Mouse (Mus musculus): ENCODE data around the gene Tango6.

Gene Tango6

DNA sequence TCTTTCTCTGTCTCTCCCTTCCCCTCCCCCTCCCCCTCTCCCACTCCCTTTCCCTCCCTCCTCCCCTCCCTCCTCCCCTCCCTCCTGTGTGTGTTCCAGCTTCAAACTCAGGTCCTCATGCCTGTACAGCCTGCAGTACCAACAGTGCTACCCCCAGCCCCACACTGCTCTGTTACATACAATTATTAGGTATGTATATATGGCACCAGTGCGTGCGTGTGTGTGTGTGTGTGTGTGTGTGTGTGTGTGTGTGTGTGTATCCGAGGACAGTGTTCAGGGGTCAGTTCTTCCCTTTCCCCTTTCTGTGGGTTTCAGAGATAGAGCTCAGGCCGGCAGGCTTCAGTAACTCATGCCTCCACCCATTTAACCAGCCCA is 134.3 kb downstream of the Tango6 start:
- DNase-seq (ENCODE audit: low spot score) = no peak

DNA sequence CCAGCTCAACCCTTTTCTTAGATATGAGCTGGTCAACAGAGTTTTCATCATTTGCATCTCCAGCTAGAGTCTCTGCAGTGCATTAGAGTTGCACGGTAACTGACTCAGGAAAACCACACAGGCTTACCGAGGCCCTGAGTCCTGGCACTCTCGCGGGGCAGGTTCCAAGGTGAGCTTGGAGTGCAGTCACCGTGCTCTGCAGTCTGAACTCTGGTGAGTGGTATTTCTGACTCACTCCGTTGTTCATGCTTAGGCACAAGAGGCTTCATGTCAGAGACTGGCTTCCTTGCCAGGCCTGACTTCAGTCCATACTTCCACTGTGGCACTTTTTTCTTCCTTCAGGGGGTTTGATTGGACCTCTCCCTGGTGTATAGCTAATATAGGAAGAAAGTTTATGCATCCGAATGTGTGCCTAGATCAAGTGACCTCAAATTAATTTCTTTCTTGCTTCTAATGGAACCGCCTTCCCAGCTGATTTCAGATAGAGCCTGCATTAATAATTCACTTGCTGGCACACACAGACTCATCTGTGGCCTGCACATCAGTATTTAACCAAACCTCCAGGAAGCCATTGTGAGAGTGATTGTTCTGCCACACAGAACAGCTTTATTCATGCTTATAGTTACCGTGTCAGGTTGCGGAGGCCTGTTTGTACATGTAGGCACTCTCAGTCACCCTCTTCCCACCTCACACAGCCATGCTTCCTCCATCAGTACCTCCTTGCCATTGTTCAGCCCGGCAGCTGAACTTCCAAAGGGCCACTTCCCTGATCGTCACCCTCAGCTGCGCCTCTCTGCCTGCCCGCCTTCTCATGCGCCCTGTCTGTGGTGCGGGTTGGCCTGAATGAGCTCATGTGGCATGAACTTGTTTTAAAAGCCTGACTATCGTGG is 136.0 kb downstream of the Tango6 start:
- DNase-seq (ENCODE audit: low spot score) = no peak

DNA sequence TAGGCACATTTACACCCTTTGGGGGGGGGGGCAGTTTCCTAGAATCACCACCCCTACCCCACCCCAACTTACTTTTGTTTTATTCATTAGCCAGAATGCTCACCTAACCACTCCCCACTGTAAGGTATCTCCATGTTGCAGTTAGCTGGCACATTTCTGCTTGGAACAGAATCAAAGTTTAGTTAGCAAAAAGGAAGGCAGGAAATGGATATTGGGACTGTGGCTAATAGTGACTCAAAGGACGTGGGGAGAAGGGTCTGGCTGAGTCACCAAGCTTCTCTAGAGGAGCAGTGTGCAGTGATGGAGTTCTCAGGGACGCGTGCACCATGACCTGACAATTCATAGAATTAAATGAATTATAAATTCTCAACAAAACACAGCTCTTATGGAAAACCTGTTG is 136.7 kb downstream of the Tango6 start:
- DNase-seq (ENCODE audit: low spot score) = no peak

DNA sequence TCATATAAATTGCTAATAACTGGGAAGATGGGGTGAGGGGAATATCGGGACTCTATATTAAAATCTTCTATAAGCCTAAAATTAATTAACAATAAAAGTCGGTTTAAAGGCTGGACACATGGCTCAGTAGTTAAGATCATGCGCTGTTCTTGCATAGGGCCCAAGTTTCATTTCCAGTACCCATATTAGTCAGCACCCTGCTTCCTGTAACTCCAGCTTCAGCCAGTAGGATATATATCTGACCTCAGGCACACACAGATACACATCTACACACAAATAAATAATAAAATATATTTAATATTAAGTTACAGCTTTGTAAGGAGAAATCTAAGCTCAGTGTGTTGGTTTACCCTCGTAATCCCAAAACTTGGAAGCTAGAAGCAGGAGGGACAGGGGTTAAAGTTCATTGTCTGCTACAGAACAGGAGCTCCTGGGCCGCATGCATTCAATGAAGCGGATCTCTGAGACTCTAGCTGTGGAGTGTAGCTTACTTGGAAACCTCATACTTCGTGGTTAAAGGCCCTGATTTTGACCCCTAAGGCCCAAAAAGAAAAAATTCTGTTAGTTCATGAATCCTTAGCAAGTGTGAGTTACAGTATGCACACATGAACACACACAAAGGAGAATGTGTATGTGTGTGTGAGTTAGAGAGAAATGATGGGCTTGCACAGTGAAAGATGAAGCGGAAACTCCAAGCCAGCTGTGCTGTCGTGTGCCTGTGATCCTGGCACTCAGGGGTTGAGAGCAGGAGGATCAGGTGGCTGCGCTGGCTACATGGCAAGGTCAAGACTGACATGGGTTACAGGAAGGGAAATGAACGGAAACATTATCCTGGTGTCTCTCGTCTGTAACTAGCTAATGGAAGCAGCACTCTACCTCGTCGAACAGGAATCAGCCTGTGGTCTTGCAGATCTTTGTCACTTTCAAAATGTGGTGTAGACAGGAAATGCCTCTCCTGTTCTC is 138.0 kb downstream of the Tango6 start:
- no peak for DNase-seq (ENCODE audit: low spot score)

DNA sequence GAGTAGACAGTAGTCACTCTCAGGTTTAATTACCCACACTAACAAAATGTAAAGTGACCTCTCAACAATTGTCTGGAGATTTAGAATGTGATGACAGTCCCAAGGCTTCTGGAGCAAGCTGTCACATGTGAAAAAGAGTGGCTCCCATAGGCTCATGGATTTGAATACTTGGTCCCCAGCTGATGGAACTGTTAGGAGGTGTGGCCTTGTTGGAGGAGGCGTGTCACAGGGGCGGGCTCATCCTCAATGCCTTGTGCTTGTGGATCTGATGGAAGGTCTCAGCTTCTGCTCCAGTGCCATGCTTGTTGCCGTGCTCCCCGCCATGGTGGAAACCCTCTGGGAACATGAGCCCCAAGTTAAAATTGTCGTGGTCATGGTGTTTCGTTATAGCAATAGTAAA is 146.1 kb downstream of the Tango6 start:
- no peak for DNase-seq (ENCODE audit: low spot score)

DNA sequence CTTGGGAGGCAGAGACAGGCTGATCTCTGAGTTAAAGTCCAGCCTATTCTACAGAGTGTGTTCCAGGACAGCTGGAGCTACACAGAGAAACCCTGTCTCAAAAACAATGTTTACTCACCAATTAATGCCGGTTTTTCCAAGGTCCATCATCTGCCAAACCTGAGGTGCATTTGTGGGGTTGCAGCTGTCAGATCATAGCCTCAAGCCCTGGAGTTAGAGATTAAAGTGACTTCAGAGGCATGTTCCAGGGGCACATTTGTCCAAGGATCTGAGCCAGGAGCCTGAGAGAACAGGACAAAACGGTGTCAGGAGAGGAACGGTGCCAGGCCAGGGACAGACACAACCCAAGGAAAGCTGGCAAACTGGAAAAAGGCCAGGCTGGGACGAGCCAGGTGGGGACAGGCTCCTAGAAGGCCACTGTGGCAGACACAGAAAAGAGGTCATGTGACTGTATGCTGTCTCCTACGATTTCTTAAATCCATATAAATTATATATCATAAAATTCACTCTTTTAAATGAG is 146.7 kb downstream of the Tango6 start:
- DNase-seq (ENCODE audit: low spot score) = no peak

DNA sequence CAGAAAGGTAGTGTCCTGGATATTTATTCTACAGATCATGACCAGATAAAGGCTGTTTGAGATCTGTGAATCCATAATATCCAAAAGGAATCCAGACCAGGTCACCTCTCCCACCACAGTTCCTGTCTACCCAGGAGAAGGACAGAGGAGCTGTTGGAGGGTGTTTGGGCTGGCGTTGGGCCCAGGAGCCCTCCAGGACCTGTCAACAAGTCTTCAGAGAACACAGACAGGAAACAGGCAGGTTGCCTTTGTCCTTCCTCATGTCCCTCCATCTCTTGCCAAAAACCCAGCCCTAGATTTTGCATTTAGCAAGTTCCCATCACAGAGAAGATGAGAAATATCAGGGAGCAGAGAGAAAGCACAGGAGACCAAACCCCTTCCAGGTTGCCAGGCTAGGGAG is 152.0 kb downstream of the Tango6 start:
- DNase-seq (ENCODE audit: low spot score) = no peak

DNA sequence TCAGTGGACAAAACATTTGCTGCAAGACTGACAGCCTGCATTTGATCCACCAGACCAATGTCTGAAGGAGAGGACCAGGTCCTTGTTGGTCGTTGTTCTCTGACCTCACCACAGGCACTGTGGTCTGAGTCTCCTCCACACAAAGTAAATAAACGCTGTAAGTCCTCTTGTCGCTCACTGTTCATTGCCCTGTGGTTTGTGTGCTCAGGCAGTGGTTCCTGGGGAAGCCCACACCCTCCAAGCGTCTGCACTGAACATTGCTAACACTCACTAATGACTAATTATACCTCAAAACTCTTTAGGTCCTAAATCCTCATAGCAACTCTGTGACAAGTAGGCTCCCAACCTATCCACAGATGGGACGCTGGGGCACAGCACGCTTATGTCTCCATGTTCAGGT is 153.7 kb downstream of the Tango6 start:
- DNase-seq (ENCODE audit: low spot score) = no peak

DNA sequence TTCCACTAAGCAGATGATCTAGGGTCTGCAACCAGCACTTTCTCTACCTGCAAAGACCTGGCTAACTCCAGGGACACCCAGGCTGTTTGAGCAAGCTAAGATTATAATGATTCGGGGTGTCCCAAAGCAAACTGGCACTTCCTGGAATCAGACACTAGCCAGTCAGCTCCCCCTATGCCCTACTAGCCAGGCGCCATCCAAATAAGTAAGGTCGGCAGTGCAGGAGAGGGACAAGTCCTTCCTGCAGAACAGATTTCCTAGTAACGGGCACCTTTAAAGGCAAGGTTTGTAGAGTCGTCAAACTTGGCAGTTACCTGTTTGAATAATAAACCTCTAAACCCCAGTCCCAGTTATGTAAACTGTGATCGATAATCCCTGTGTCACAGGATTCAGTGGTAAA is 155.9 kb downstream of the Tango6 start:
- no peak for DNase-seq (ENCODE audit: low spot score)

DNA sequence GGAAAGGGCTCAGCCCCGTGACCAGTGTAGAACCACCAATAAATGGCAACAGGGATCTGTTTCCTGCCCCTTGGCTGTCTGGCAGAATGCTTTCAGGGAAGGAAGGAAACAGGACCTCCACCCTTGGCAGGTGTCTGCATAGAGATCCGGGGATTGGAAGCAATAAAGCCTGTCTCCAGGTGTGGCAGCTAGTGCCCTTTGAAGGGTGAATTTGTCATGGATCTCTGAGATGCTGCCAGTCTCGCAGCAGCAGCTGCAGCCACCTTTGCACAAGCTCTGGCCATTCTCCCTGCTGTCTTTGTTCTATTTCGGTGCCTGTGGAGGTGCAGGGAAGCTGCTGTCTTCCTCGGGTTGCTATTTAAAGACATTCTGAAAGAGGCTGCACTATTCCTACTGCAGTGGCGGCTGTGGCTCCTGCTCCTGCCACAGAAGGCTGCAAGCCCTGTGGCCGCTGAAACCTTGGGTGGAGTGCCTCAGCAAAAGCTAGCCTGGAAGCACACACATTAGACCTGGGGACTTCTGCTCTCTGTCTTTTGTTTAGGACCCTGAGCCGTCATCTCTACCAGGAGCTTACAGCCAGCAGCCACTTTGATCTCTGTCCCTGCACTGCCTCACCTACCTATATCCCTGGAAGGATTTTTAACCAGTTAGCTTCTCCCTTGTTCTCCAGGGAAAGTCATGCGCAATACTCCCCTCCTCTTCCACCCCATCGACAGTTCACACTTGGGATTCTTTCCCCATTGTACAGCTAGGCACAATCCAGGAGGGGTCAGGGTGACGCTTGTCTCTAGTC is 156.5 kb downstream of the Tango6 start:
- DNase-seq (ENCODE audit: low spot score) = peak; percentile 23

DNA sequence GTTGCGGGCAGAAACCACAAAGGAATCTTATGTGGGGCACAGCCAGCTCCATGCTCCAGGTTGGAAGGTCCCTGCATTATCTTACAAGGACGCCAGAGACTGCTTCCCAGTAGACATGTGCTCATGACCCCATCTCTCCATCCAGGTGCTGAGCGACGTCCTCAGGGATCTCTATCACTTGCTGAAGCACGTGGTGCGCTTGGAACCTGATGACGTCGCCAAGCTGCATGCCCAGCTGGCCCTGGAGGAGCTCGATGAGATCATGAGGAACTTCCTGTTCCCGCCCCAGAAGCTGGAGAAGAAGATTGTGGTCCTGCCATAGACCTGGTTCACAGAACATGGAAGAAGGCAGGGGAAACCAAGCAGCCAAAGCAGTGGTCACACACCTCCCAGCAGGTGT is 167.2 kb downstream of the Tango6 start:
- DNase-seq (ENCODE audit: low spot score) = no peak

DNA sequence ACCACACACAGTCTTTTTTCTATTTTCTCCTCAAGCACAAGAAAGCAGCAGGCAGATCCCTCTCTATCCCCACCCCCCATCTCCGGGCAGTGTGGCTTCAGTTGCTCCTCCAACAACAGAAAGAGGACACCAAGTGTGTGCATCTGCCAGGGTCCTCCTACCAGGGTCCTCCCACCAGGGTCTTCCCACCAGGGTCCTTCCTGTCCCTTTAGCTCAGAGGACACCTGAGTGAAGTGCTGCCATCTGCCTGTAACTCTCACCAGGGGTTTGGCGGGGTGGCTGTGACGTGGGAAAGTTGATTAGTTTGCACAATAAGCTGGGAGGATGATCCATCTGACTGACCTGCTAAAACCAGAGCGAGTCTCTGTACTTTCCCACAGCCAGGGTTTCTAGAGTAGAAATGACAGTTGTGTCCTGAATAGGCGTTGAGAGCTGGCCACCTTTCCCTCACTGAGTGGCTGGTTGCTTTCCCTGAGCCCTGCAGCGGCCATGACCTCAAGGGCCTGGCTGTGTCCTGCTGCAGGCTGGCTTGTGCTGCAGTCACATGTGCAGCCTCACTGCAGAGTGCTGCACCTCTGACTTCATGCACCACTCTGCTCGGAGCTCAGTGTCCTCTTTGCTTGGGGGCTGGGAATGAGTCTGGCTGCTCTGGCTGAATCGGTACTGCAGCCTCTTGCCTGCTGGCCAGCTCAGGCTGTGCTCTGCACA is 171.8 kb downstream of the Tango6 start:
- no peak for DNase-seq (ENCODE audit: low spot score)

DNA sequence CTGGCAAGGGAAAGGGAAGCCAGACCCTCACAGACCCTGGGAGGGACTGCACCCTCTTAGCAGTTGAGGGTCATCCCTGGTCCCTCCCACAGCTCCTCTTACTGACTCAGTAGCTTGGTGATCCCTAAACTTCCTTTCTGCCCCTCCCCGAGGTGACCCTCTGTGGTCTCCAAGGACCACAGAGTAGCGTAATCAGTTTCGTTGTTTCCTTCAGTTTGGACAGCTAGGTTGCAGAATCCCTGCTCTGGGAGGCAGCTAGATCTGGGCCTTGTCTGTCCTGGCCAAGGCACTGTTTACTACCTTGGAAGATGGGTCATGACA is 172.3 kb downstream of the Tango6 start:
- no peak for DNase-seq (ENCODE audit: low spot score)

DNA sequence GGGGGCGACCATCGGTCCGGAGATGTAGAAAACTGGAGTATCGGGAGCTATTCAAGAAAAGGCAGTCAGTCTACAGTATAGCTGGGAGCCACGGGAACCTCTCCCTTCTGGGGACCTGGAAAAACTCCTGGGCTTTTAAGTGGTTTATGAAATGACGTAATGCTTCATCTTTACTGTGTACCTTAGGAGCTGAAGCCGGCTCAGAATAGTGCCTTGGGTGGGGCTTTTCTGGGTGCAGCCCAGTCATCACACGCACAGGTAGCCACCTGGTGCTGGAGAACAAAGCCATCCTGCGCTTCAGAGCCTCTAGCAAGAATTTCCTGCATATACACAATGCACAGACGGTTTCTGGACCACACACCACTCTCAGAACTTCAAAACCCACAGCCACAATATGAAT is 180.0 kb downstream of the Tango6 start:
- no peak for DNase-seq (ENCODE audit: low spot score)

DNA sequence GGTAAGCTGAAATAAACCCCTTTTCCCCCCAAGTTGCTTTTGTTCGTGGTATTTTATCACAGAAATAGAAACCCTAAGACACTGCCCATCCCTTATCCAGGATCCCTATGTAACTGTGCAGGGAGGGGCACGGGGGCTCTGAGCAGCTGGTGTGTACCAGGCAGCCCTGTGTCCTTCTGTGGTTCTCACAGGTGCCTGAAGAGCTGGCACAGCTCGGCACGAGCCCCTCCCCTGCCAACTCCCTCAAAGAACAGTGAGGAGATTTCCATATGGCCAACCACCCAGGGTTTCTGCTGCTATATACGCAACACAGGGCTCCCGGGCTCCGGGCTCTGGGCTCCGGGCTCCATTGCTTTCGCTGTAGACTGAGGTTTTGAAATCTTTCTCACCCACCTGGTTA is 182.5 kb downstream of the Tango6 start:
- peak; percentile 17 for DNase-seq (ENCODE audit: low spot score)

DNA sequence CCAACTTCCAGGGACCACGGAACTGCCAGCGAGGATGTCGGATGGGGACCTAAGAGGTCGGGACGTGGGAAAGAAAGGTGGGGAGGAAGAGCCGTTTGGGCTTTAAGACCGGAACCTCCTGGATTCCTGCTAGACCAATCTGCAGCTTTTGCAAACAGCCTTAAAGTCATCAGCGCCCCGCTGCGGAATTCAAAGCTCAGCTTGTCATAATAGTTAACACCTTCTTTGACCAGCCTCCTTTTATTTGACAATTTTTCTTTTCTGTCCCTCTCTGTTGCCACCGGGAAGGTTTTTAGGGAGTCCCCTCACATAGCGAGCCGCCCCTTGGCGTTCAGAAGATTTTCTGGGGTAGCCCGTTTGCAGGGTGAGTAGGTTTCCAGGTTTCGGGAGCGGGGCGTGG is 187.2 kb downstream of the Tango6 start, which contains the start of gene Has3:
Gene Has3 (plus strand): TSS at position 192 of the 400 bp plus-strand sequence.
- no peak for DNase-seq (ENCODE audit: low spot score)

DNA sequence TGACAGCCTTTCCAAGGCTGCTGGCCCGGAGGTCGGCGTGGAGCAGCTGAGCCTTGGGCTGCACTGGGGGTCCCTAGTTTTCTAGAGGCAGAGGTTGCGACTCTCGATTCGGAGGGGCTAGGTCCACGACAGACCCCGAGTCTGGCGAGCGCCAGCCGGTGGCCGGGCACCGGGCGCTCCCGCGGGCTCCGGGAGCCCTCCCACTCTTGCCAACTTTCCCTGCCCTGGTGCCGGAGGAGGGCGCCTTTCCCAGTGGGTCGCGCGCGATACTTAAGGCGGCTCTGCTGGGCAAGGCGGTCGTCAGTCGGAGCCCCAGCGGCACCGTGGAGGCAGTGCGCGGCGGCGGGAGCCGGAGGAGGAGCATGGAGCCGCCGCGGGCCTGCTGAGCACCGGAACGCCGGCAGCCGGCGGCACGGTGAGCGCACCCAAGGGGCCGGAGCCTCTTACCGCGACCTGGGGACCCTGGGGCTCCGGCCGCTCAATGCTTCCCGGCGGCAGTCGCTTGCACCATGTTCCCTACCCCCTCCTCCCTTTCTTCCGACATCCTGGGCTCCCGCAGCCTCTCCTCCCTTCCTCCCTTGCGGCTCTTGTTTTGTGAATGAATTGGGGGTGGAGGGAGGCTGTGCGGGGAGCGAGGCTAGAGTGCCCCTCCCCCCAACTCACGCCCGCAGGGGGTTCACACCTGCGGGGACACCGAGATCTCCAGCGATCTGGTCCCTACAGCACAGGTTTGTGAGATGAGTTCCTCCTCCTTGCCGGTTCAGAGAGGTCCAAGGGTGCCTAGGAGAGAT is 187.9 kb downstream of the Tango6 start:
- DNase-seq (ENCODE audit: low spot score) = no peak

DNA sequence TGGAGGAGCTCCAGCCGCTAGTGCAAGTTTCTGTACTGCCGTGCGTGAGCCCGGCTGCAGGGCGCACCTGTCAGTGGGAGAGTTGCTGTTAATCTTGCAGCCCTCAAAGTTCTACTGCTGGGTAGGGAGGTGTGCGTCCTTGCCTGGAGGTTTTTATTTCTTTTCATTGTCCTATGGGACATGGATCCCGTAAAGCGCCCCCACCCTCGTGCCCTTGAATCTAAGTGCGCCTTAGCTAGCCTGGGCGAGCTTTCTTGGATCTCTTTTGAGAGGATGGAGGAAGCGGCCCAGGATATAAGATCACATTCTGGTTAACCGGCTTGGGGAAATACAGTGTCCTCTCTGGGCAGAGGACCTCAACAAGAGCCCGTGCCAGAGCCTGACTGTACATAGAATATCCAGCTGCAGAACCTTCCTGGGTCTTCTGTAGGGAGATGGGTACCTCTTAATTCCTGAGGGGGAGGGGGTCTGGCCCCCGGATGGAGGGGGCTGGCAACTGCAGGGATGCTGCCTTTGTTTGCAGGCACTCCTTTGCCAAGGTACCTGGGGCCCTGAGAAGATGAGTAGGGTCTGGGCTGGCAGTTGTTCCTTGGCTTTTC is 188.6 kb downstream of the Tango6 start:
- no peak for DNase-seq (ENCODE audit: low spot score)

DNA sequence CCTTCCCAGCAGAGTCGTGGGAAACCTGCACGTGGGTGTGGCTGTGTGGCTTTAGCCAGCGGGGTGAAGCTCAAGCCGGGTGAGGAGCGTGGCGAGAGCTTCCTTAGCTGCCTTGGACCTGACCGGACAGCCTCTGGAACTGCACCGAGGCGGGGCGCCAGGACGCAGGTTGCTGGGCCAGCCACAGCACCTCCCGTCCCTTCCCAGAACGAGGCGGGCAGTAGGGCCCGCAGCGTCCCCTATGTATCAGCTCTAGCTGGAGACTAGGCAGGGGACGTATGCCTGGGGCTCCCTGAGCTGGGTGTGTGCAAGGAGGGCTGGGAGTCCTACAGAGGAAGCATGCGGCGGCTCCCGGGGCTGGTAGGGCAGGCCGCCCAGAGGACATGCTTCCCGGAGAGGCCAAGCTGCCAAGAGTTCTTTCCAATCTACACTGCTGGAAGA is 189.1 kb downstream of the Tango6 start:
- no peak for DNase-seq (ENCODE audit: low spot score)

DNA sequence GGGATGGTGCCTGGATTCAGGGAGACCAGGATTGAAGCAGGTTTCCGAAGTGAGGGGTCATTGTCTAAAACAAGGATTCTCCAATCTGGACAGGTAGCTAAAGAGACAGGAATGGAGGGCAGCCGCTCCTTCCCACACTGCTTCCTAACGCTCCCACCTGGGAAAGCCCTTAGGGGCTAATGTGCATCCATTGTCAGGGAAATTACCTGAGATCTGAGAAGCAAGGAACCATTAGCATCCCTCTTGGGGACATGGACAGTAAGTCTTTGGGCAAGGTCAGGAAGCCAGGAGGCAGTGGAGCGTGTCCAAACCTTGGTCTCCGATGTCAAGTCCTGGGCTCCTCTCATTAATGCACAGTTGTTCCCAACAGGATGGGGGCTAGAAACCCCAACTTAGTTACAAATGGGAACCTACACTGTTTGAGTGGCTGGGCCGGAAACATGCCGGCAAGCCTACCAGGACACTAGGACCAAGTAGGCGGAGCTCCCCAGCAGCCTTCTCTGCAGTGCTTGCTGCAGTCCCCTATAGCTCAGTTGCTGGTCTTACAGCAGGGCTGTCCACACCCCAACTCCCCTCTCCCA is 189.7 kb downstream of the Tango6 start:
- no peak for DNase-seq (ENCODE audit: low spot score)
